Mouse (Mus musculus) left cerebral cortex, postnatal 4 days (tissue): ENCODE measurements around the gene Lnx1. TPM values are rescaled to one million over a fixed set of nuclear protein-coding genes. Genes with fewer than 3 reads are reported as not detected.

Experiments
- DNase-seq: peaks from one replicate; pipeline ENCODE4 v3.0.0-alpha.2; 2022
- intact Hi-C: fragments of 180-260 bp; cut with DNase I; formaldehyde crosslinking; loops from one replicate; pipeline ENCODE4 v1.15.1; 2025
- total RNA-seq, 2 experiments: library from RNA; stranded (reverse); gene quantifications; 2 replicates each; pipeline ENCODE4 v1.2.3; 2021

The Lnx1 gene
- total RNA-seq: 10 to 100 TPM; 13.8 to 17.2 TPM

DNA sequence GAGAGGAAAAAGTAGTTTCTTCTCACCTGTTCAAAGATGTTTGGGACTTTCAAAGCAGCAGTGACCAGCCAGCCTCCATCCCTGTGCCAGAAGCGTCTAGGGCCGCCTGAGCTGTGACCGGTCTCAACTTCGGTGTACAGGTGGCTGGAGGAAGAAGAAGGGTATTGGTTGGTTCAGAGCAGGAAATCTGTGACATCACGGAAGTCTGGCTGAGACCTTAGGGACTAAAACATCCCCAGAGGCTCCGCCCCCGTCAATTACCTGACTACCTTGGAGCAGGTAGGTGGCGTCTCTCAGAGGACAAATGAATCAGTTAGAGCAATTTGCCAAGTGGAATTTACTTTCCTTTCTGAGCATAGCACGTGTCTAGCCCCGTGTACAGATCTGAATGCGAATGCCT, at the start of gene Lnx1:
TSS of gene Lnx1 (minus strand) at position 147 of the 400 bp plus-strand sequence.
- intact Hi-C loops: no loop called here
- DNase-seq: no peak

DNA sequence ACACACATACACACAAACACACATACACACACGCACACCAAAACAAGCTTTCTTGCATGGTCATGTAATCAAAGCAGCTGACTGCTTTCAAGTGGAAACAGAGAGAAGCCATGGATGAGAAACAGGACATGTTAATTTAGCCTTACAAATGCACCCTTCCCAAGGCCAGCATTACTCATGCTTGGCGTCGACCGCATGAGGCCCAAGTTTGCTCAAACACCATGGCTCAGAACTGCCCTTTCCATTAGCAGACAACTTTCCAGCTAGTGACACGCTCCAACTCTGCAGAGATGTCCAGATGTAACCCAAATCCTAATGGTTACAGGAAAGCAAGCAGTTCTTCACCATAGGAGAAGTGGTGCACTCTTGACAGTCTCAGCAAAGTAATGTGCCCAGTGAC, 47.8 kb upstream of the Lnx1 start:
- DNase-seq: no peak

DNA sequence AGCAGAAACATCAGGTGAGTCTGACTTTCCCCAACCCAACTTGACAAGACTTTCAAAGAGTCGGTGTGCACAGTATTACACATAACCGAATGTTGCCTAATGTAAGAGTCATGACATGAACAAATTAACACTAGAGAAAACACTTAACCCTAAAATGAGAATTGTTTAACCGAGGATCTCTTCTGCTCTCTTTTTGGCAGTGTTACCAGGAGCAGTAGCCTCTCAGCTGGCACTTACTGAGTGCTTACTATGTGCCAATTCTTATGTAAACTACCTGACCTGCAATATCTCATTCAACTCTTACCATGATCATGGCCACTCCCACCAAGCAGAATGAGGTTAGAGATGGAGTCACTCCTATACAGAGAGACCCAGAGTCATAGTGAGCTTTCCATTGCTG, 44.8 kb upstream of the Lnx1 start:
- intact Hi-C loops: no loop called here
- DNase-seq: no peak

More for the DNA sequence above, 47.8 kb upstream of the Lnx1 start:
- intact Hi-C loops: no loop called here

DNA sequence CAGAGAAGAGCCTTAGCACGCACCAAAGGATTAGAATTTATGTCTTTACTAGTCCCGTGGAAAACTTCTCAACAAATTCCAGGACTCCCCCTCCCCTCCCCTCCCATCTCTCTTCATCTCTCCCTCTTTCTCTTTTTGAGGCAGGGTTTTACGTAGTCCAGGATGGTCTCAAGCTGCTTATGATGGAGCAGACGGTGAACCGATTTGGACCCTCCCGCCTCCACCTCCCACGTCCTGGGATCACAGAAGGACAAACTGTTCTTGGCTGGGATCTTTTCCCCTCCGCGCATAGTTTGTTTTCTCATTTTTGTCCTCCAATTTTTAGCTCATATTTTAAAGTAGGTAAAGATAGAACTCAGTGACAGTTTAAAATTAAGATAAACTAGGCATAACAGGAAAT, 38.2 kb upstream of the Lnx1 start:
- no peak for DNase-seq
- intact Hi-C loops: no loop called here

DNA sequence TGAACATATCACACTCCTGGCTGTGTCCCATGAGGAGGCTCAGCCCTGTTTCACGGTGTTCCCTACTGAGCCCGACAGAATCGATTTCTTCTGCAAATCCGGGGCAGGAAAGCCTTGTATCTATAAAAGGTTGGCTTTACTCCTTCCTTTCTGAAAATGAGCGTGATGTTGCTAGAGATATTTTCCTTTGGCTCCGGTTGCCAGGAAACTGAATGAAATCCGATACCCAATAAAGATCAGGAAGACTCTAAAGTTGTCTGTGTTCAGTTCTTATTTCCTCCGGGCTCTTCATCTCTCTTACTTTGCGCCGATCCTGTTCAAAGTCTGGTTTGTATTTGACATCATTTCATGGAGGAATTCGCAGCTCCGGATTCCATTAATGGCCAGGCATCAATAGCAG, 36.7 kb upstream of the Lnx1 start:
- intact Hi-C loops: no loop called here
- DNase-seq: no peak

DNA sequence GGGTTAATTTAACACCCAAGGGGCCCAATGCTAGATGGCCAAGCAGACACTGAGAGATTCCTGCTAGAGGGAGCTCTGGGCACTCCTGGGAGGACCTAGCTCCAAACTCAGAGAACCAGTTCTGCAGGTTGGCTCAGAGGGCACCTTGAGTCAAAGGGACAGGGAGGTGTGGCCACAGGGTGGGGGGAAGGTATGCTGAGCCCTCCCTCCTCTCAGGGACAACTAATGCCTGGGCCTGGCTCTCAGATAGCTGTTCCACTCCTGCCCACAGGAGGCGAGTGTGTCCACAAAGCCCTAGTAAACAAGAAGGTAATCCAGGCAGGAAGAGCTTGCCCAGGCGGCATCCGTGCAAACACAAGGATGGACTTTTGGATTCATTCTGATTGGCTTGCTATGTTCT, 35.6 kb upstream of the Lnx1 start:
- intact Hi-C loops: no loop called here

DNA sequence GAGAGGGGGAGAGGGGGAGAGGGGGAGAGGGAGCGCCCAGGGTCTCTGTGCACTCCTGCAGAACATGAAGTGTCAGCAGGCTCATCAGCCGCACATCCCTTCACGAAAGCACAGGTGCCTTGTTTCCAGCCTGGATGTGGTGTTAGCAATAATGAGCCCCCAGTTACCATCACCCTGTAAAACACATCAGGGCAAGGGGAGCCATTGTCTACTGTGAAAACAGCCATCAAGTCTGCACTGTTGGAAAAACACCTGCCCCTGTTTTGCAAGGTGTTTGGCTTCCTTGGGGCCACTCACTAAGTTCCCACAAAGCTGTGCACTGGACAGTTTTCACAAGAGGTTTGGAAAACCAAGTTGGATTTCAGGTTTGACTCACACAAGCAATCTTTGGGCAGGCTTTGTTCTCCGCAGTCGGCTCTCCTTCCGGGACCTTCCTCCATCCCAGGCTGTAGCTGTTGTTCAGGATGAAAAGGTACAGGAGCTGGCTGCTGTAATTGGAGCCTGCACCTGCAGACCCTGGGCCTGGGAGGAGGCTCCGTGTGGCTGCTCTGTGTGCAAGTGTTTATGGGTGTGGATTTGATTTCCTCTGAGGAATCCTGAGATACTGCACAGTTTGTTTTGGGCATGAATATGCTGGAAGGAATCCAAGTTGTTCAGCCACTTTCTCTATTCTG, 31.3 kb upstream of the Lnx1 start:
- no peak for DNase-seq
- intact Hi-C loops: no loop called here

More for the DNA sequence above, 35.6 kb upstream of the Lnx1 start:
- no peak for DNase-seq

DNA sequence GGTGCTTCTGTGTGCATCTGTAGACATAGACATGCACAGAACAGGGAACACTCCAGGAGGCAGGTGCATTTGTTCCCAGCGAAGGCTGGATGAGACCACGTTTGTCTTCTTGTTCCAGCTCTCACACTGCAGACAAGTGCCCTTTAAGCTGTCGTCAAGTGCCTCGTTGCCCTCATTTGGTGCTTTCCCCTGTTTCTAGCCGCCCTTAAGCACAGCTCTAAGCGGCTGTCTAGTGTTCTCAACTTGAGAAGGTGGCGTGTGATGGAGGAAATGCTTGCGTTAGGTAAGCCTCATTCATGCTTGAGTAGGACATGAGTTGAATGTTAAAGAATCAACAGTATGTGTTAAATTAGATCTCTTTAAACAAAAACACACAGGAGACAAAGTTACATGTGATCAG, 29.9 kb upstream of the Lnx1 start:
- no peak for DNase-seq
- intact Hi-C loops: no loop called here

DNA sequence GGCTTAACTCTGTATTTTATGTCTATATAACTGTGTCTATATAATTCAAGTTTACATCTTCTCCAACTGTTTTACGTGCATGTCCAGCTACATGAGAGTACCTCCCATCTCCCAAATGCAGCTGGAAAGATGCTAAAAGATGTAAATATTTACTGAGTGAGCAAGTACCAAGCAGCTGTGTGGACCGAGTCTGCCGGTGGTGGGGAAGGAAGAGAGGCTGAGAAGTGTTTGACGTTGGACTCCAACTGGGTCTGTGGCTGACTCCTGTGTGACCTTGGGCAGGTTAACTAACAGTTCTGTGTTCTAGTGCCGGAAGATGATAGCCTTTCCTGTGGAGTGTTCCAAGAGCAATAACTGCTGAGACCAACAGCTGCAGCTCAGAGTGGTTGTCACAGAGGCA, 27.9 kb upstream of the Lnx1 start:
- no peak for DNase-seq
- intact Hi-C loops: no loop called here

DNA sequence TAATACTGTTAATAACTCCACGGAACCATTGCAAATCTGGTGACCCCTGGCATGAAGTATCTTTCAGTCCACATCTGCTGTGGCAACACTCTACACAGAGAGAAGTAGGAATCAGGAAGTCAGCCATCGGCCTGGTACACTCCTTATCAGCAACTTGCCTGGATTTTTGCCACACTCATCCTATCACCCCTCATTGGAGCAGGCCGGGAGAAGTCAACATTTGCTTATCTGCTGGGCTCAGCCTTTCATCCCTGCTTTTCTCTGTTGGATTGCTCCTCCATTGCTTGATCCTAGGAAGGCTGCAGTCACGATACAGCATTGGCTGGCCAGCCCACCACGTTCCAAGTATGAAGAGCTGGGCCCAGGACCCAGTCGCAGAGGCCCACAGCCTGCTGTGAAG, 26.9 kb upstream of the Lnx1 start:
- DNase-seq: no peak
- intact Hi-C loops: no loop called here

DNA sequence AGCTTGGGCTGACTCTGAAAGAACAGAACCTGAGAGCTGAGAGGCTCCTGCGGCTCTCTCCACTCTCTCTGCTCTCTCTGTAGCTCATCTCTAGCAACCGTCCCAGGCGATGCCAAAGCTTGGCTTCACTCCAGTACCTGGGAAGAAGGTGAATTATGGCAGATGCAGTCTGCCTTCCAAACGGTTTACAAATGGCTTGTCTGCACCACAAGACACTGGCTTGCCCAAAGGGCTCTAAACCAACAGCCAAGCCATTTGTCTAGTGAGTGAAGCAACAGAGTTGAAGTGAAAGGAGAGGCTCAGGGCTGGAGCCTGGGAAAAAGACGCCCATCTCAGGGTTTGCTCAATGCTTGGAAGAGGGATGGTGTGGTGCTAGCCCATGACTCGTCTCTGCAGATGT, 25.5 kb upstream of the Lnx1 start:
- intact Hi-C loops: no loop called here
- DNase-seq: peak; percentile 21

DNA sequence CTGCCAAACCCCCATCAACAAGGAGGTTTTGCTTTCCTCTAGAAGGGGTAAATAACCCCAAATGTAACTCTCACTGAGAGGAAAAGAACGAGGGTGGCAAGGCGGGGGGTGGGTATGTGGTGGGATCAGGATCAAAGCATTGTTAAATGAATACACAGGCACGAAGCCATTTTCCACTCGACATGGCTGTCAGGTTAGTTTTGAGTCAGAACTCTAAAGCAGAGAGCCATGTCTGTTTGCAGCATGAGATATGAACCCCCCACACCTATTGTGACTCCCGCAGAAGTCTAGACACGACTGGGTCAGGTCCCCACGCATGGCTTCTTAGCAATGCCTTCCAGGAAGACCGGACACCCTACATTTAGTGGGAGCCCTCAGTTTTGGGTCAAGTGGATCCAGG, 24.6 kb upstream of the Lnx1 start:
- DNase-seq: no peak
- intact Hi-C loops: no loop called here

DNA sequence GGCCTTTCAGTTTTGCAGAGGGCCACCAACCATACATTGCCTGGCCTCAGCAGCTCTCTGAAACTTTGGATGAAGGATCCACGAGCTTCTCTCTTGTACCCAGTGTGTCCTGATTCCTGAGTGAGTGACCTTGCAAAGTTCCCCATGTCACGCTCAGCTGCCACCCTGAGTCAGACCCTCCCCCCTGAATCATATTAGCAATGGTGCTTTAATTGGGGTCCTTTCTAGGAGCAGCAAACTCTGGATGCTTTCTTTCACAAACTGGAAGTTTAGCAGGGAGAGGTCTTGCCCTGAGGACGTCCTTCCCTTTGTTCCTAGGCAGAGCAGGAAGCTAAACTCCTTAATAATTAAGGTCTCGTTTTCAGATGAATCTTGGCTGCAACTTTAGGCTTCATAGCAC, 22.8 kb upstream of the Lnx1 start:
- intact Hi-C loops: no loop called here
- DNase-seq: no peak

DNA sequence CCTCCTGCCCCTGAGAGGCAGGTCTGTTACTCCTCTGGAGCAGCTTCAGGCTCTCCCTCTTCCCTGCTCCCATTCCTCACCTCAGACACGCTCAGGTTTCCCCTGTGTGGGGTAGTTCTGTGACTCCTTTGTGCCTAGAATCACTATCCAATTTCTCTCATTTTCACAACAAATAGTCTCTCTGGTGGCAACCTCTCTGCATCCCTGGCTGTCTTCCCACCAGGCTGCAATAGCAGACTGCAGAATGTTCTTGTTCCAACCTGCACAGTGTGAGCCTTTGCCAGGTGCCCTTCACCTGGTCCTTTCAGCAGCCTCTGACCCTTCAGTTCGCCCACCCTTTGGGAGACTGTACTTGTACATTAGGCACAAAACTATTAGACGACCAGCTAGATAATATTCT, 19.1 kb upstream of the Lnx1 start:
- intact Hi-C loops: no loop called here
- no peak for DNase-seq

DNA sequence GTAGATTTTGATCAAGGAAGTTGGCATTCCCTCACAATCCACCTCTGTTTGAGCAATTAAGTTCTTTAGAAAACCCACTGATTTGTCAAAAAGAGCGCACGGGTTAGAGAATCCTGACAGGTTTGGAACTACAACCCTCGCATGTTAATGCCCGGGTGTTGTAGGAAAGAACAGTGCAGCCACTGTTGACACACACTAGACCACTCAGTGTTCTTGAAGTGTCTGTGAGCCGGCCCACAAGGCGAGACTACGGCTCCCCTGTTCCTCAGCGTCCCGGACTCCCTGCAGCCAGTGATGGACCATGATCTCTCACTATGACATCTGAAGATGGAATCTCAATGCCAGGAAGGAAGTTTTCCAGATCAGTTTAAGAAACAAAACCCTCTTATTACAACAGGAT, 17.9 kb upstream of the Lnx1 start:
- DNase-seq: peak; percentile 11
- intact Hi-C loops: no loop called here

DNA sequence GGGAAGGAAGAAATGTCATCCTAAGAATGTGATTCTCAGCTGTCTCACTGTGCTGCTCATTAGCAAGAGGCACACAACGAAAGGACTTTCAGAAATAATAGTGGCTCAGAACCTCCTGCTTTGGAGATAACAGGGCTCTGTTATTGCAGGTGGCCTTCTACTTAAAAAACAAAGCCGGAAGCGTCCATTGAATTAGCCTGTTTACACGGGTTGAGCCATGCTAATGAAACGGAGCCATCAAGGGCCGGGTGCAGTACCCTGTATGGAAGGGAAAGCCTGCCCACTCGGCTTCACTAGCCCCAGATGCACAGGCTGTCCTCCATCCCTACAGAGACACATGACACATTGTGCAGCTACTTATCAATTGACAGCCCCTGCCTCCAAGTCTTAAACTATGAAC, 13.5 kb upstream of the Lnx1 start:
- intact Hi-C loops: no loop called here
- no peak for DNase-seq

DNA sequence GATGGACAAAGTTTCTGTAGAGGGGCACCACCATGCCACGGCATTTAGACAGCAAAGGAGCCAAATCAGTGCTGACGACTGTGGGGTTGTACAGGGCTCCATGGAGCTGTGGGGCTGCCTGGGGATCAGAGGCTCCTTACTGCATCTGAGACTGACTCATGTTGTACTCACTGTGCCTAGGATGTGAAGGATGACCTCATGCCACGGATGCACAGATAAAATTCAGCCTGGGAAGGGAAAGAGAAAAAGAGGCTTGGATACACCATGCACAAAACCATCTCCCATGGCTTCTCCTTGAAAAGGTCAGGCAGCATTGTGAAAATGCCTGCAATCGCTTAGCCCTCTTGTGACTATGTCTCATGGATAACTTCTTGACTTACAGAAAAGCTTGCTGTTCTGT, 10.1 kb upstream of the Lnx1 start:
- intact Hi-C loops: no loop called here
- DNase-seq: no peak

DNA sequence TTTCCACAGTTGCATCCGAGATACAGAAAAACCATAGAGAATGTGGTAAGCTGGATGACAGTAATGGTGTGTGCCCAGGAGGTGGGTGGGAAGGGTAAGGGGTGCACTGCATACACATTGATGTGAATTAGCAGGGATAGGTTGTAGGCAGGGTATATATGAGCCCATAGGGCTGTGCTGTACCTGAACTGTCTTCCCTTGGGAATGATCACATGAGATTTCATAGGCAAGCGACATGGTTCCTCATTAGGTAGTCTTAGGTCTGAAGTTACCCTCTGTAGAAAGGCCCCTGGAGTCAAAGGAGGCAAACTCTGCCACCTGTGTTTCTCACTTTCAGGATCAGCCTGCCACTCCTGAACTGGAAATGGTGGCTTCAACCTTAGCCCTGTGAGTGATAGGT, 9.3 kb upstream of the Lnx1 start:
- no peak for DNase-seq

DNA sequence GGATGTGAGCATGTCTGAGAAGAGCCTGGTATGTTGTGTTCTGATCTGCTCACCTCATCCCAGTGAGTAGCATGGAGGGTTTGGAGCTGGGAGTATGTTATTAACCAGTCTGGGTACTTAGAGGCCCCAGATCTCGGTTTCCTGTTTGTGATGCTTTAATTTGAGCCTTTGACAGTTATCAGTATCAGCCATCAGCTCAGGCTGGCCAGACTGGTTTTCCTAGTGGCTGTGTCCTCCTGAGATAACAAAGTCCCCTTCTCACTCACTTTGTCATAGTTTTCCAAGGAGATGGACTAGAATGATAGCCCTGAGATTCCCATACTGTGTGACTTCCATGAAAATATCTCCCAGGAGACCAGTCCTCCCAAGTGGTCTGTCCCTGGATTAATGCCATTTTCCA, 8.3 kb upstream of the Lnx1 start:
- intact Hi-C loops: no loop called here

More for the DNA sequence above, 9.3 kb upstream of the Lnx1 start:
- intact Hi-C loops: no loop called here

DNA sequence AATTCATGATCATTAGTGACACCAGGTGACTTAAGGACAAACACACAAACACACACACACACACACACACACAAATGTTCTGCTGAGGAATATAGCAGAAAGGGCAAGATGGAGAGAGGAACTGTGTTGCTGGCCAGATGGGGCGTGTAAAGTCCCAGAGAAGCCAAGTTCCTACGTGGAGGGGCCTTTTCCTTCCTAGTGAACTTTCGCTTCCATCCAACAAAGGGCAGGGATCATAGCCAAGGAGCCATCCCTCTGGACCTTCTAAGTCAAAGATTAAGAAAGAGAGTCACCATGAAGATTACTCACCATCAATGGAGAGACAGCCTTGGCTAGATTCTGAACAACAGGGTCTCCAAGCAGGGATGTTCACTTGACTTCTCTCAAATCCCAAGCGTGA, 7.5 kb upstream of the Lnx1 start:
- DNase-seq: no peak
- intact Hi-C loops: no loop called here

More for the DNA sequence above, 8.3 kb upstream of the Lnx1 start:
- DNase-seq: no peak

DNA sequence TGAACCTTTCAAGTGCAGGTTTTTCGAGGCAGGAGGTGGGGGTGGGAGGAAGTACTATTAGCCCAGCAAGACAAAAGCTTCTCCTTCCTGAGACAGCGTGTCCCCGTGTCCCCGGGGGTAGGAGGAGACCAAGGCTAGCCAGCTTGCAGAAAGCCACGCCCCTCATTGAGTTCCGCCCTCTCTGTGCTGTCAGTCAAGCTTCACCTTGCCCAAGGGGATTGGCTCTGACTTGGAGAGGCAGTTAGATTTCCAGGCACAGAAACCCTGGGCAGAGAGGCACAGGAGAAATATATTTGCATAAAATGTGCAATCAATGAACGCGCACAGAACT, 1.7 kb upstream of the Lnx1 start:
- peak; percentile 66 for DNase-seq
- intact Hi-C loops: no loop called here

DNA sequence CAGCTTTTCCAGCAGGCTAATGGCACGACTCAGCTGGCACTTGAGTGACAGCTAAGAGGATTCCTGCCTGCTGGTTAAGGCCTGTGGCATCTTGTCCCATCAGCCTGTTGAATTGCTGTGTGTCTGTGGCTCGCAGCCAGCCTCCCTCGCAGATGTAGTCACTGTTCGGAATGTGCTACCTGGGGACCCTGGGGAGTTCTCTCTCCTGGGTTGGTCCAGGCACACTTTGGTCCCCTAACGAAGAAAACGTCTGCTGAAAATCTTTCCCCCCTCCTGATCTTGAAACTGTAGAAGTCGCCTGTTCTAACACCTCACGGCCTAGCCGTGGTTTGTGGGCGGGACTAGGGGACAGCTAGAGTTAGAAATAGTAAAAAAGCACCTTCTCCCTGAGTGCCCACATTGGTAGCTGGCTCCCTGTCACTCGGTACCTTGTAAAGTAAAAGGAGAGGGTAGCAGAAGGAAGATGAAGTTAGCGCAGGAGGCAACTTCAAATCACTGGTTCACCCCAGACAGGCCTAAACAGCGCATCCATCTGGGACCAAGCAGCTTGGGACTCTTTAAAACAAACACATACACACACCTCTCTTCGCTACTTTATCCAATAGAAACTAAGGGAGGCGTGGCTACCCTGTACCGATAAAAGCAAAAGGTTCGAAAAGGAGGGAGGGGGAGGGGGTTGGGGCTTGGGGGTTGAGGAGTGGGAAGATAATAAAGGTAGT, 1.2 kb upstream of the Lnx1 start:
- intact Hi-C loops: no loop called here
- peak; percentile 41 for DNase-seq

DNA sequence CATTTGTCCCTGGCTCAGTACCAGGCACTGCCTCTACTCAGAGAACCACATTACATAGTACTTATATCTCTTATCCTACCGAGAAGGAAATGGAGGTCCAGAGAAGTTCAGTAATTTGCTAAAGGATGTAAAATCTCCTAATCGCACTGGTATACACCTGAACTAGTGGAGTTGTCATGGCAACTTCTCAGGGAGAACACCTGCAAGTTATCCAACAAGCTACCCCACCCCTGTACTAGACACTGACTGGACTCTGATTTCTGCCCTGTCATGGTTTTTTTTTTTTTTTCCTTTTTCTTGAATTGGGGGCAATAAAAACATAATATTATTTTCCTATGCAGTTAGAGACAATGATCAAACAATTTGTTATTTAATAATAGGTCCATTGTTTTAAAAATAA, 1.8 kb downstream of the Lnx1 start:
- DNase-seq: no peak
- intact Hi-C loops: no loop called here
